ENCODE assay signal across 37 mouse cellular contexts in genomic region chr8:54567168-54567567, GRCm38 (mm10). TPM values are rescaled to one million over a fixed set of nuclear protein-coding genes. Genes with fewer than 3 reads are reported as not detected.
DNase-seq lines count a peak whose midpoint lies in the region; ATAC-seq and TF ChIP-seq lines count a peak whose summit lies in the region.
"Had no signal": no experiment of that assay in that cellular context is flagged by ENCODE, and none has a peak within 500 bp of the region (broad histone marks: within the 10 kb centered on the region; RNA-seq: fewer than 3 reads in every experiment).

No protein-coding gene starts in this region.

- no peaks in the 10 kb centered on the region for H3K36me3 ChIP-seq in lung, embryonic 15.5 days
- H3K36me3 ChIP-seq in midbrain, postnatal 0 days (ENCODE audit: insufficient read depth, low read length): no peaks in the 10 kb centered on the region
- no peaks in the 10 kb centered on the region for H3K36me3 ChIP-seq in midbrain, embryonic 11.5 days (ENCODE audit: control insufficient read depth, insufficient read depth, low read length)
- H3K36me3 ChIP-seq: forebrain, embryonic 15.5 days; hindbrain, embryonic 15.5 days; kidney, embryonic 15.5 days; limb, embryonic 12.5 days; midbrain, embryonic 10.5 days had no signal

- H3K27me3 ChIP-seq in lung, embryonic 15.5 days: no peaks in the 10 kb centered on the region
- no peaks in the 10 kb centered on the region for H3K27me3 ChIP-seq in midbrain, postnatal 0 days (ENCODE audit: insufficient read depth, low read length)
- H3K27me3 ChIP-seq in midbrain, embryonic 11.5 days (ENCODE audit: control insufficient read depth, insufficient read depth, low read length): no peaks in the 10 kb centered on the region
- H3K27me3 ChIP-seq: CH12.LX; forebrain, embryonic 15.5 days; hindbrain, embryonic 15.5 days; kidney, embryonic 15.5 days; limb, embryonic 12.5 days had no signal

- 20% methylated on average over 2 of the region's 2 CpGs for WGBS in lung, embryonic 15.5 days
- 50% methylated on average over 2 of the region's 2 CpGs for WGBS in midbrain, postnatal 0 days
- WGBS in midbrain, embryonic 11.5 days: 79% methylated on average over 2 of the region's 2 CpGs

- no peak overlapping the region for H3K27ac ChIP-seq in lung, embryonic 15.5 days
- H3K27ac ChIP-seq in midbrain, postnatal 0 days (ENCODE audit: low read depth, low read length): no peak overlapping the region
- no peak overlapping the region for H3K27ac ChIP-seq in midbrain, embryonic 11.5 days (ENCODE audit: low read depth, low read length)
- H3K27ac ChIP-seq: forebrain, embryonic 15.5 days; hindbrain, embryonic 15.5 days; kidney, embryonic 15.5 days; left cerebral cortex, adult 2 months; limb, embryonic 12.5 days; midbrain, embryonic 10.5 days had no signal

- 0 out of 2 replicates have a peak, but pooled peaks cover 5% of the 10 kb centered on the region for H3K4me1 ChIP-seq in lung, embryonic 15.5 days
- H3K4me1 ChIP-seq in midbrain, postnatal 0 days (ENCODE audit: insufficient read depth, low read length): no peaks in the 10 kb centered on the region
- H3K4me1 ChIP-seq in midbrain, embryonic 11.5 days (ENCODE audit: control insufficient read depth, insufficient read depth, low read length): no peaks in the 10 kb centered on the region
- H3K4me1 ChIP-seq: forebrain, embryonic 15.5 days; hindbrain, embryonic 15.5 days; limb, embryonic 12.5 days had no signal

- no peak overlapping the region for H3K9ac ChIP-seq in lung, embryonic 15.5 days
- no peak overlapping the region for H3K9ac ChIP-seq in midbrain, postnatal 0 days (replicated peaks; ENCODE audit: low read length, poor library complexity, severe bottlenecking)
- no peak overlapping the region for H3K9ac ChIP-seq in midbrain, embryonic 11.5 days (ENCODE audit: low read length)
- H3K9ac ChIP-seq: forebrain, embryonic 15.5 days; hindbrain, embryonic 15.5 days; kidney, embryonic 15.5 days; limb, embryonic 12.5 days had no signal

- H3K4me2 ChIP-seq in lung, embryonic 15.5 days: no peak overlapping the region
- H3K4me2 ChIP-seq in midbrain, postnatal 0 days (ENCODE audit: low read depth, low read length, poor library complexity, severe bottlenecking): no peak overlapping the region
- no peak overlapping the region for H3K4me2 ChIP-seq in midbrain, embryonic 11.5 days
- H3K4me2 ChIP-seq: forebrain, embryonic 15.5 days; heart, embryonic 11.5 days; hindbrain, embryonic 15.5 days; kidney, embryonic 15.5 days; limb, embryonic 12.5 days had no signal

- peak; percentile 56 for ATAC-seq in frontal cortex, adult (ENCODE audit: low TSS enrichment)
- ATAC-seq in lung, embryonic 15.5 days (ENCODE audit: borderline replicate concordance, extremely low read depth, low FRiP score, low TSS enrichment): peak; percentile 47; the same call in 1 of the 2 replicates
- no peak for ATAC-seq in midbrain, postnatal 0 days (ENCODE audit: low FRiP score)
- no peak for ATAC-seq in midbrain, embryonic 11.5 days (ENCODE audit: low FRiP score)
- ATAC-seq: forebrain, embryonic 15.5 days had no signal

- TF ChIP-seq CTCF in midbrain, postnatal 0 days (IDR thresholded peaks at IDR 0.05): no peak

- DNase-seq in frontal cortex, postnatal 25 days (ENCODE audit: low spot score in 2 of 2): no peak
- no peak for DNase-seq in lung, postnatal 14 days
- peak; percentile 20 for DNase-seq in midbrain, postnatal 0 days (ENCODE audit: low spot score)
- no peak for DNase-seq in midbrain, embryonic 11.5 days (ENCODE audit: low spot score, missing footprints)
- DNase-seq in brain, embryonic 18.5 days (ENCODE audit: low read depth, low spot score): peak; percentile 18
- no peak for DNase-seq in urinary bladder, postnatal 14 days (ENCODE audit: low spot score)
- DNase-seq: adrenal gland, postnatal 10 days; cerebellum, adult 18-20 months; cerebellum, postnatal 14 days; gastrocnemius, postnatal 25 days; heart, adult 18-20 months; kidney, adult 18-20 months; kidney, postnatal 25 days; thymus, adult 2 months; thymus, postnatal 36 days had no signal

- no peaks in the 10 kb centered on the region for H3K9me3 ChIP-seq in lung, embryonic 15.5 days
- no peaks in the 10 kb centered on the region for H3K9me3 ChIP-seq in midbrain, postnatal 0 days (ENCODE audit: low read length)
- no peaks in the 10 kb centered on the region for H3K9me3 ChIP-seq in midbrain, embryonic 11.5 days (ENCODE audit: control insufficient read depth, low read length)
- H3K9me3 ChIP-seq: forebrain, embryonic 15.5 days; hindbrain, embryonic 15.5 days; kidney, embryonic 15.5 days; limb, embryonic 12.5 days; midbrain, embryonic 10.5 days had no signal

- H3K4me3 ChIP-seq in lung, embryonic 15.5 days: no peak overlapping the region
- no peak overlapping the region for H3K4me3 ChIP-seq in midbrain, postnatal 0 days (ENCODE audit: low read depth, low read length)
- H3K4me3 ChIP-seq in midbrain, embryonic 11.5 days (ENCODE audit: low read depth, low read length): no peak overlapping the region
- H3K4me3 ChIP-seq: erythroblast, embryonic 14.5 days; forebrain, embryonic 15.5 days; hindbrain, embryonic 15.5 days; kidney, embryonic 15.5 days; left cerebral cortex, adult 2 months; limb, embryonic 12.5 days; midbrain, embryonic 10.5 days had no signal

RNA-seq across cellular contexts. Expression of gene Spata4, which starts 33.4 kb away (rescaled TPM):
- polyA plus RNA-seq in lung, embryonic 15.5 days (2015; fragmentation: Nextera tagmentation; extraction: Ambion mirVana): not detected in 2 replicates
- 0.38 TPM in 1 of 2 replicates, not detected in the other for total RNA-seq in midbrain, postnatal 0 days (2014; rRNA removed)
- polyA plus RNA-seq in midbrain, postnatal 0 days (2015; fragmentation: Nextera tagmentation; extraction: Ambion mirVana): 0.31 and 0.43 TPM in 2 replicates
- not detected in 2 replicates for polyA plus RNA-seq in midbrain, embryonic 11.5 days (2014; fragmentation: Nextera tagmentation; extraction: Ambion mirVana)
- total RNA-seq: adrenal gland, postnatal 10 days; CH12.LX; ES-E14; gastrocnemius, postnatal 25 days; heart, adult 18-20 months; hematopoietic stem cell, adult 5-6 weeks; layer of hippocampus, adult 18-20 months; left cerebral cortex, adult 2 months; left cerebral cortex, postnatal 25 days; liver, adult 2 months; megakaryocyte progenitor cell, adult 5-6 weeks; monocyte, adult 5-6 weeks had no signal
- polyA plus RNA-seq: C2C12; erythroblast, embryonic 14.5 days; heart, embryonic 11.5 days; heart, embryonic 16.5 days; hindbrain, embryonic 15.5 days; intestine, embryonic 14.5 days; kidney, embryonic 15.5 days; limb, embryonic 12.5 days; liver, adult 2 months; liver, embryonic 16.5 days; midbrain, embryonic 10.5 days; thymus, adult 2 months had no signal

RNA-seq across cellular contexts. Expression of gene Spcs3, which starts 37.4 kb away (rescaled TPM):
- 89.4 and 93.0 TPM in 2 replicates for polyA plus RNA-seq in lung, embryonic 15.5 days (2015; fragmentation: Nextera tagmentation; extraction: Ambion mirVana)
- total RNA-seq in midbrain, postnatal 0 days (2014; rRNA removed): 31.8 and 39.3 TPM in 2 replicates
- polyA plus RNA-seq in midbrain, postnatal 0 days (2015; fragmentation: Nextera tagmentation; extraction: Ambion mirVana): 33.4 and 33.9 TPM in 2 replicates
- polyA plus RNA-seq in midbrain, embryonic 11.5 days (2014; fragmentation: Nextera tagmentation; extraction: Ambion mirVana): 81.7 and 92.9 TPM in 2 replicates

RNA-seq across cellular contexts. Expression of gene Asb5, which starts 37.8 kb away (rescaled TPM):
- 4.0 and 4.1 TPM in 2 replicates for polyA plus RNA-seq in lung, embryonic 15.5 days (2015; fragmentation: Nextera tagmentation; extraction: Ambion mirVana)
- total RNA-seq in midbrain, postnatal 0 days (2014; rRNA removed): 1.1 and 14.6 TPM in 2 replicates
- polyA plus RNA-seq in midbrain, postnatal 0 days (2015; fragmentation: Nextera tagmentation; extraction: Ambion mirVana): 10.7 and 11.4 TPM in 2 replicates
- 4.5 and 5.9 TPM in 2 replicates for polyA plus RNA-seq in midbrain, embryonic 11.5 days (2014; fragmentation: Nextera tagmentation; extraction: Ambion mirVana)
- total RNA-seq: CH12.LX; hematopoietic stem cell, adult 5-6 weeks; monocyte, adult 5-6 weeks had no signal
- polyA plus RNA-seq: erythroblast, embryonic 14.5 days had no signal

Comparison
In these comparisons a context has a peak if more than half of its experiments do, and no peak if none do; other contexts are left out.
1. DNase-seq: peak in midbrain, postnatal 0 days (single experiment) and brain, embryonic 18.5 days (single experiment); none in frontal cortex, postnatal 25 days (0 of 2), lung, postnatal 14 days (single experiment), midbrain, embryonic 11.5 days (single experiment) and urinary bladder, postnatal 14 days (single experiment).
2. ATAC-seq: peak in frontal cortex, adult (single experiment) and lung, embryonic 15.5 days (single experiment); none in midbrain, postnatal 0 days (single experiment) and midbrain, embryonic 11.5 days (single experiment).